Mouse (Mus musculus): ENCODE results near the gene Syt12. TPM values are rescaled to one million over a fixed set of nuclear protein-coding genes. Genes with fewer than 3 reads are reported as not detected.

Syt12 gene
- polyA plus RNA-seq, 1 experiment from 2014 or later, result 0.88 TPM

DNA sequence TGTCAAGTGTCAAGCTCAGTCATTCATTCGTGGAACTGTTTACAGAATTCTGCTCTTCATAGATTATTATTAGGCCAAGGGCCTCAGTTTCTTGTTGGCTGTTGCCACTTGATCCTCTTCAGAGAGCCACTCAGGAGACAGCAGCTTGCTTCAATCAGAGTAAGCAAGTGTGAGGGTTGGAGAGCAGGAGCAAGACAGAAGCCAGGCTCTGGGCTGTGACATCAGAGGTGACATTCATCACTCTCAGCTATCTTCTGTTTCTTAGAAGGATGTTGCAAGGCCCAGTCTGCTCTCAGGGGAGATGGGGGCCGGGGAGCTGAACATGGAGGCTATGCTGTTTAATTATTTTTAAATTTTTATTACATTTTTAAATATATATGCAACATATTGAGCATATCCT, 25.5 kb upstream of the Syt12 start:
- 79% methylated on average over 2 of the region's 2 CpGs for WGBS
- no peaks in the 10 kb centered on the region for H3K36me3 ChIP-seq
- H3K9ac ChIP-seq (replicated peaks), result no peak overlapping the region
- no peak for ATAC-seq (ENCODE audit: insufficient number of reproducible peaks, insufficient read depth, low FRiP score, low TSS enrichment, low read depth)
- no peak overlapping the region for H3K4me3 ChIP-seq (replicated peaks)
- no peak overlapping the region for H3K4me2 ChIP-seq
- peaks cover 8% of the 10 kb centered on the region for H3K4me1 ChIP-seq (replicated peaks)
- no peaks in the 10 kb centered on the region for H3K27me3 ChIP-seq
- H3K27ac ChIP-seq, result no peak overlapping the region
- no peaks in the 10 kb centered on the region for H3K9me3 ChIP-seq

DNA sequence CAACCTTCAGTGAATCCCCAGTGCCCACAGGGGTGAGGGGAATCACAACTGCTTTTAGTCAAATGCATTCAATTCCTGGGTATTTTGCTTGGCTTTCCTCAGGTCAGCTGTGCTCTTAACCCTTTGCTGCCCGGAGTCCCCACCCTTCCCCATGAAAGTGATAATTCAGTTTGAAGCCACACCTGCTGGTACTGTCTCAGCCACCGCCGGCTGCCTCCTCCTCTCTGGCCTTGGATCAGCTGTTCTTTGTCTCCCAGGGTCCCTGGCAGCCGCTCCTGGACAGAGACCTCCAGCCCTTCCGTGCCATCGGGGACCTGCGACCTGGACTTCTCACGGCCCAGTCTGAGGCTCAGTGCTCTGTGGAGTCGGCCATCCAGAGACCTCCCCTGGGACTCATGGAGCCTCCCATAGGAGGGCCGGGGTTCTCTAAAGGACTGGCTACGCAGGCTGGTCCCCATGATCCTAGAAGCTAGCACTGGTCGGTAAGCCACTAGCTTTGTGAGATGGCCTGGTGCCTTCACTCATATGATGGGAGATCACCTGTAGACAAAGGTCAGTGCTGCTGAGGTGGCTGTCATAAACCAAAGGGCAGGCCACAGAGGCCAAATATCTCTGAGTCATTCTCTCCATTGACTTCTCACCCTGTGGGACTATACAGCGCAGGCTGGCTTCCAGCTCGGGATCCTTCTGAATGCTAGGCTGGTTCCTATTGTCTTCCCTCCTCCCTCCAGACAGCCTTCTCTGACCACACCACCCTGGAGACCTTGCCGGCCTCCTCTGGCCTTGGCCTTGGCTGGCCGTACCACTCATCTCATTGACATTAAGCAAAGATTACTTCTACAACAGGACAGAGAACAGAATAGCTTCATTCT, 21.1 kb upstream of the Syt12 start, which contains the start of gene 2010003K11Rik:
TSS of gene 2010003K11Rik (minus strand) at position 522 of the 872 bp plus-strand sequence.
- H3K27me3 ChIP-seq, result no peaks in the 10 kb centered on the region
- no peak within 1 kb of the TSS for H3K4me3 ChIP-seq (replicated peaks)
- no peaks in the 10 kb centered on the region for H3K9me3 ChIP-seq
- WGBS, result 58% methylated on average over 16 of the region's 16 CpGs
- peaks cover 10% of the 10 kb centered on the region for H3K4me1 ChIP-seq (replicated peaks)
- H3K27ac ChIP-seq, result no peak within 1 kb of the TSS
- no peaks in the 10 kb centered on the region for H3K36me3 ChIP-seq
- no peak within 1 kb of the TSS for H3K9ac ChIP-seq (replicated peaks)
- ATAC-seq (ENCODE audit: insufficient number of reproducible peaks, insufficient read depth, low FRiP score, low TSS enrichment, low read depth), result peak; percentile 56
- H3K4me2 ChIP-seq, result peak within 1 kb of the TSS; percentile 27; the same call in 1 of the 2 replicates

DNA sequence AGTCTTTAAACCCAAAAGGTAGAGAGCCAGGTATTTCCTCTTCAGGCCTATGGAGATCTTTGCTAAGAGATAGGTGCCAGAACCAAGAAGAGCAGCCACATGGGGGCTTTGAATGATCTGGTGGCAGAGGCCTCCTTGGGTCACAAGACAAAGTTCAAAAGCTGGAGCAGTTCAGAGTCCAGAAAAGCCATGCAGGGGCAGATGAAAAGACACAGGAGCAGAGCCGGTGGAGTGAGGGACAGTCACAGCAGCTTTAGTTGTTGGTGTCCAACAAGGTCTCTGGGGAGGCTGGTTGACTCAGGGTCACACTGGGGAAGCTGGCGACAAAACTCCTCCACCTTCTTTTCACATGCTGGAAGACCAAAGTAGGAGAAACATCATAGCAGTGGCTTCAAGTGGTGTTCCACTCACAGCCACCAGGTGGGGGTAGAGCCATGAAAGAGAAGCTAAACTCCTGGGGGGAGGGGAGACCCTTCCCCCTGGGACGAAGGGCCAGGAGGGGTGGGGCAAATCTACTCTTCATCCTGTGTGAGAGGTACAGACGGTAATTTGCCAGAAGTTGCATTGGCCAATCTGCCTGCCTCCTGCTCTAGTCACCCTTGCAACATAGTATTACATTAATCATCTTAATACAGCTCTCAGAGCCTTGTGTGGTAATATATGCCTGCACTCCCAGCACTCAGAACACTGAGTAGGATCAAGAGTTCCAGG, 20.2 kb upstream of the Syt12 start:
- Histone ChIP-seq H3K4me2 (peak overlapping the region; percentile 27; the same call in 1 of the 2 replicates), H3K27ac (no peak overlapping the region)

DNA sequence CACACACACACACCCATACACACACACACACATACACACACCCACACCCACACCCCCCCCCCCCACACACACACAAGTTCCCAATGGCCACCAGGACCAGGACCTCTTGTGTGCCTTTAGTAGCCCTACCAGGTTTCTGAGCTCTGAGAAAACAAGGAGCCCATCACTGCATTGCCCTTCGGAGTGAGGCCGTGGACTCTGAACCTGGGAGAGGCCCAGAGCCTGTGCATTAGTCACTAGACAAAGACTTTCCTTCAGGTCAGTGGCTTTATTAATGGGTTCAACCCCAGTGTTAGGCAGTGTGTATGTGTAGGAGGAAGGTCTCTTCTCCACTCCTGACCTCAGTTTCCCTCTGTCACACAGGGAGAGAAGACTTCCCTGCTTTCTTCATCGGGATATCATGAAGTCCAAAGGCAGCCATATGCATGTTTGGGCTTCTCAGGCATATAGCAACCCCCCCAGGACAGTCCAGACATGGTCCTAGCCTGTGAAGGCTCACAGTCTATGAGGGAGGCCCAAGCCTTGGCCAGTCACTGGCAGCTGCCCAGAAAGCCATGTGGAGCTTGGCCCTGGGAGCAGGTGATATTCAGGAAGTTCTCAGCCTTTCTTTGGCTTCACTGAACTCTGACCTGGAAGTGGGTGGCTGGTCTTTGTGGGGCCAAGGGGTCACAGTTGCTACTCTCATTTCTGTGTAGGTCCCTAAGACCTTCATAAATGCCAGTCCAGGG, 19.5 kb upstream of the Syt12 start:
- 91% methylated on average over 3 of the region's 3 CpGs for WGBS
- Histone ChIP-seq H3K27me3 (no peaks in the 10 kb centered on the region), H3K9me3 (no peaks in the 10 kb centered on the region), H3K27ac (no peak overlapping the region), H3K4me3 (replicated peaks) (no peak overlapping the region), H3K4me2 (no peak overlapping the region), H3K9ac (replicated peaks) (no peak overlapping the region), H3K36me3 (no peaks in the 10 kb centered on the region), H3K4me1 (replicated peaks) (peaks cover 10% of the 10 kb centered on the region)
- ATAC-seq (ENCODE audit: insufficient number of reproducible peaks, insufficient read depth, low FRiP score, low TSS enrichment, low read depth), result no peak

More for the DNA sequence above, 20.2 kb upstream of the Syt12 start:
- H3K27me3 ChIP-seq, result no peaks in the 10 kb centered on the region
- H3K9ac ChIP-seq (replicated peaks), result no peak overlapping the region
- H3K4me1 ChIP-seq (replicated peaks), result peaks cover 10% of the 10 kb centered on the region
- WGBS, result 9% methylated on average over 4 of the region's 4 CpGs
- H3K9me3 ChIP-seq, result no peaks in the 10 kb centered on the region
- H3K4me3 ChIP-seq (replicated peaks), result no peak overlapping the region
- H3K36me3 ChIP-seq, result no peaks in the 10 kb centered on the region
- ATAC-seq (ENCODE audit: insufficient number of reproducible peaks, insufficient read depth, low FRiP score, low TSS enrichment, low read depth), result no peak; the same call in 1 of the 2 replicates

DNA sequence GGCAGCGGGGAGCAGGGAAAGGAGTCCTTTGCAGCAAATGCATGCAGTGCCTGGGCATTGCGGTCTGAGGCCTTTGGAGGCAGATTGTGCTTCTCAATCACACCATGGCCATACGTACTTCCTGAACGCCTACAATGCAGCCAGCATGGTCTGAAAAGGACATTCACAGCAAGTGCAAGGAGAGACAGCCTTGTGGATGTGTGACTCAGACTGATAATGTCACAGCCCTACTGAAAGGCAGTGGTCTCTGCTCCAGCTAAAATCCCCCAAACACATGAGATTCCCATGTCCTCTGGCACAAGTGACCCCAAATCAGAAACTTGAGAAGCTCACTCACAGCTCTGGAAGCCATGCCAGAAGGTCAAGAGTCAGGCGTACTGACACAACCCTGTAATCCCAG, 18.6 kb upstream of the Syt12 start:
- peaks cover 10% of the 10 kb centered on the region for H3K4me1 ChIP-seq (replicated peaks)
- H3K4me2 ChIP-seq, result no peak overlapping the region
- H3K9me3 ChIP-seq, result no peaks in the 10 kb centered on the region
- no peak overlapping the region for H3K4me3 ChIP-seq (replicated peaks)
- ATAC-seq (ENCODE audit: insufficient number of reproducible peaks, insufficient read depth, low FRiP score, low TSS enrichment, low read depth), result no peak
- no peaks in the 10 kb centered on the region for H3K36me3 ChIP-seq
- WGBS, result 78% methylated on average over 5 of the region's 5 CpGs
- H3K27me3 ChIP-seq, result no peaks in the 10 kb centered on the region
- H3K9ac ChIP-seq (replicated peaks), result no peak overlapping the region
- no peak overlapping the region for H3K27ac ChIP-seq

DNA sequence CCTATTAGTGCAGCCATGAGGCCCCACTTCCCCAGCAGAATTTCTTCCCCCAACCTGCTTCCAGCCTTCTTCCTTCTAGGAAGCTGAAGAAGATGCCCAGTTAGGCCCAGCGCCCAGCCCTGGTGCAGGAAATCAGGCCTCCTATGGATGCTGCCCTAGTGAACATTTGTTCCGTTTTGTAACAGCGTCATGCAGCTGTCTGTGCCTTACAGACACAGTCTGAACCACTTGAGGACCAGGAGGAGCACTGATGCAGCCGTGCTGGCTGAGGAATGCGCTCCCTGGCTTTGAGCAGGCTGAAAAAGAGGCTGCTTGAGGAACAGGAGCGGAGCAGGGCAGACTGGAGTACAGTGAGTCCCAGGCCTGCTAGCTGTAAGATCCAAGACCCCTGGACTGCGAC, 17.5 kb upstream of the Syt12 start:
- H3K36me3 ChIP-seq, result no peaks in the 10 kb centered on the region
- H3K4me1 ChIP-seq (replicated peaks), result peaks cover 10% of the 10 kb centered on the region
- no peak overlapping the region for H3K9ac ChIP-seq (replicated peaks)
- no peak overlapping the region for H3K4me2 ChIP-seq
- 79% methylated on average over 7 of the region's 7 CpGs for WGBS
- H3K27me3 ChIP-seq, result no peaks in the 10 kb centered on the region
- no peak overlapping the region for H3K4me3 ChIP-seq (replicated peaks)
- ATAC-seq (ENCODE audit: insufficient number of reproducible peaks, insufficient read depth, low FRiP score, low TSS enrichment, low read depth), result no peak
- H3K9me3 ChIP-seq, result no peaks in the 10 kb centered on the region
- no peak overlapping the region for H3K27ac ChIP-seq

DNA sequence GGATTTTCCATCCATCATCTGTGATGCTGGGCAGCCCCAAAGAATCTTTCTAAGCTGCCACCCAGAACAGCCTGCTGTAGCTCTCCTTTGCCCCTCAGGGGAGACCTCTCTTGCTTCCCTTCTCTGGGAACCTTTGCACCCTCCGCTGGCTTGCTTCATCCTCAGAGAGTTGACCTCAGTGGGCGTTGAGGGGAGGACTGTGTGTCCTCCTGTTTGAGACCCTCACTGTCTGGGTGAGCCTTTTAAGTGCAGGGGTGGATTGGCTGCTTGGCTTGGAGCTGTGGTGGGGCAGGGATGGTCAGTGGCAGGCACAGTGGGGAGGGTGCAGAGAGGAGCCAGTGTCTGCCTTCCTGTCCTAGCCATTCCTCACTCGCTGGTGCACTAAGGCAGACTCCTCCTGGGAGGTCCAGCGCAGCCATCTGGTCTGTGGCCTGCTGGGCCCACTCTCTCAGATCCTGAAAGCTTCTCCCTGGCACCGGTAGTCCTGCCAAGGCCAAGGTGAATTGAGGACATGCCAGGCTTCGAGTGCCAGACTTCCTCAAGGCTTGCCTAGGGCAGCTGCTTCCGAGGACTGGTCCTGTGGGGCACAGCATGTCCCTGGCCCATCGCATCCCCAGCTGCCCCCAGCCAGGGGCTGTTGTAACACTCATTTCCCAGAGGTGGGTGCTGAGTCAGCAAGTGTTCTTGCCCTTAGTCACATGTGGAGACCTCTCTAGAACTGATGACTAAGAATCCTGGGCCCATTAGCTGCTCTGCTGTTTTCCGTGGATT, 15.5 kb upstream of the Syt12 start:
- WGBS, result 56% methylated on average over 9 of the region's 9 CpGs
- H3K9ac ChIP-seq (replicated peaks), result no peak overlapping the region

DNA sequence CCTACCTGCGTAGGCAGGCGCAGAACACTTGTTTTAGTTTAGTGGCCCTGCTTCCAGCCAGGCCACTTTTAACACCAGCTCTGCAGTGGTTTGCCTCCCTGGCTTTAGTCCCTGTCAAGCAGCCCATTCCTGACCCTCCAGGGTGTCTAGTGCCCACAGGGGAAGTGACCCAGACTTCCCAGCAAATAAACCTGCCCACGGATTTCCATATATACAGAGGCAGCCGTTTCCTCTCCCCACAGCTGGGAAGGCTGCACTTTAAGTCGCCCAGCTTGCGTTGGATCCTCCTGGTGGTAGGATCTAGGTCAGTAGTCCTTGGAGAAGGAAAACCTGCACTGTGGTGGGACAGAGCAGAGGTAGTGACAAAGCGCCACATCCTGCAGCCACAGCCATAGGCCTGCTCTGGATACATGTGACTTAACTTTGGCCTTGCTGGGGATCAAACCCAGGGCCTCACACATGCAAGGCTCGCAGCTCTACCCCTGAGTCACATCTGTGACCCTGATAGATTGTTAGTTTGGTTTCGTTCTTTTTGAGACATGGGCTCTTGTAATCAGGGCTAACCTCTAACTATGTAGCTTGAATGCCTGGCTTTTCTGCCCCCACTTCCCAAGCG, 13.9 kb upstream of the Syt12 start:
- no peaks in the 10 kb centered on the region for H3K9me3 ChIP-seq
- H3K4me1 ChIP-seq (replicated peaks), result no peaks in the 10 kb centered on the region
- 68% methylated on average over 10 of the region's 10 CpGs for WGBS
- no peak overlapping the region for H3K9ac ChIP-seq (replicated peaks)
- H3K27me3 ChIP-seq, result no peaks in the 10 kb centered on the region
- no peak for ATAC-seq (ENCODE audit: insufficient number of reproducible peaks, insufficient read depth, low FRiP score, low TSS enrichment, low read depth)
- no peaks in the 10 kb centered on the region for H3K36me3 ChIP-seq
- no peak overlapping the region for H3K4me3 ChIP-seq (replicated peaks)
- H3K4me2 ChIP-seq, result no peak overlapping the region
- H3K27ac ChIP-seq, result no peak overlapping the region

More for the DNA sequence above, 15.5 kb upstream of the Syt12 start:
- Histone ChIP-seq H3K27ac (no peak overlapping the region), H3K27me3 (no peaks in the 10 kb centered on the region), H3K4me1 (replicated peaks) (peaks cover 2% of the 10 kb centered on the region), H3K36me3 (no peaks in the 10 kb centered on the region), H3K4me2 (no peak overlapping the region), H3K4me3 (replicated peaks) (no peak overlapping the region), H3K9me3 (no peaks in the 10 kb centered on the region)
- no peak for ATAC-seq (ENCODE audit: insufficient number of reproducible peaks, insufficient read depth, low FRiP score, low TSS enrichment, low read depth)

DNA sequence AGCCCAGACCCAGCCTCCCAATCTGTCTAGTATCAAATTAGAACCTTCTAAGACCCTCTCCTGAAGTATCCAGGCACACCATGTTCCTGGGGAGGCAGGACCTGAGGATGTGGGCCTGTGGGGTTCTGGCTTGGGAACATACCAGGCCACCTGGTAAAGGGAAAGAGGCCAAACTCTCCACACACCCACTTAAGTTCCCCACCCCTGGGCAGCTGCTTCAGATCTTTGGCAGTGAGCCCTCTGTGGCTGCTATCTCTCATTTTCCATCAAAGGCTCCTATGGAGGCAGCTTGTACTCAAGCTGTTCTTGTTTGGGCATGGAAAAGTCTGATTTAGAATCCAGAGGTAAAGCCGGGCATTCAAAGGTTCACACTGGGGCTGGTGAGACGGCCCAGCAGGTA, 10.6 kb upstream of the Syt12 start:
- WGBS, result 72% methylated on average over 2 of the region's 2 CpGs

DNA sequence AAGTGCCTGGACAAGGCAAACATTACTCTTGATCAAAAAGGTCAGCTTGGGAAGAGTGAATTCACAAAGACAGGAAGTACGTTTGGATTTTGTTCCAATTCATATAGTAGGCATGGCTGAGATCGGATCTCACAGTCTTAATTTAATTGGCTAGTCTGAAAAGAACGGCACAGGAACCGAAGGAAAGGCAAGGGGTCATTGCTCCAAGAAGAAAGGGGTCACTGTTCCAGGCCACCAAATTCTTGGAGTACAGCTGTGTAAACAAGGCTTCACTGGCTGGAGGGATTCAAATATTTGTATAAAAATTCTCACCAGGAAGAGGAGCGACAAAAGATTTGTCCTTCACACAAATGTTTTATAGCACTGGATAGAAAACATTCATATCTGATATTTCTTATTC, 7.8 kb upstream of the Syt12 start:
- no peaks in the 10 kb centered on the region for H3K36me3 ChIP-seq
- 65% methylated on average over 5 of the region's 5 CpGs for WGBS
- no peaks in the 10 kb centered on the region for H3K4me1 ChIP-seq (replicated peaks)
- no peaks in the 10 kb centered on the region for H3K9me3 ChIP-seq
- H3K27me3 ChIP-seq, result peaks cover 7% of the 10 kb centered on the region; the same call in 1 of the 2 replicates
- ATAC-seq (ENCODE audit: insufficient number of reproducible peaks, insufficient read depth, low FRiP score, low TSS enrichment, low read depth), result no peak
- H3K27ac ChIP-seq, result 0 out of 2 replicates have a peak overlapping the region, but pooled peaks have one; percentile 5
- no peak overlapping the region for H3K4me2 ChIP-seq
- H3K4me3 ChIP-seq (replicated peaks), result no peak overlapping the region
- no peak overlapping the region for H3K9ac ChIP-seq (replicated peaks)

More for the DNA sequence above, 10.6 kb upstream of the Syt12 start:
- no peak overlapping the region for H3K9ac ChIP-seq (replicated peaks)
- H3K4me3 ChIP-seq (replicated peaks), result no peak overlapping the region
- H3K27me3 ChIP-seq, result no peaks in the 10 kb centered on the region
- H3K36me3 ChIP-seq, result no peaks in the 10 kb centered on the region
- H3K27ac ChIP-seq, result no peak overlapping the region
- no peaks in the 10 kb centered on the region for H3K4me1 ChIP-seq (replicated peaks)
- H3K4me2 ChIP-seq, result no peak overlapping the region
- no peak for ATAC-seq (ENCODE audit: insufficient number of reproducible peaks, insufficient read depth, low FRiP score, low TSS enrichment, low read depth)
- no peaks in the 10 kb centered on the region for H3K9me3 ChIP-seq

All from limb, embryonic 12.5 days (tissue).